Mouse (Mus musculus) forelimb bud, embryonic 11.5 days (tissue): ENCODE measurements around the gene Cldn7.
A peak's percentile ranks its signal among the peaks of the same experiment; 100 is the strongest.
"Not testable (repeated sequence)": the region's sequence is repeated elsewhere in the genome, so short reads cannot be mapped to it uniquely, and the experiment has no call there.

Source experiments
- DNase-seq: peaks from one replicate; pipeline ENCODE4 v3.0.0-alpha.2; 2012; ENCODE audit warnings: low read depth, low spot score

Cldn7 gene

GRCm38 (mm10) chr11:69955618-69956017 lies 9.0 kb upstream of the Cldn7 start:
- DNase-seq, result not testable (repeated sequence)

DNA sequence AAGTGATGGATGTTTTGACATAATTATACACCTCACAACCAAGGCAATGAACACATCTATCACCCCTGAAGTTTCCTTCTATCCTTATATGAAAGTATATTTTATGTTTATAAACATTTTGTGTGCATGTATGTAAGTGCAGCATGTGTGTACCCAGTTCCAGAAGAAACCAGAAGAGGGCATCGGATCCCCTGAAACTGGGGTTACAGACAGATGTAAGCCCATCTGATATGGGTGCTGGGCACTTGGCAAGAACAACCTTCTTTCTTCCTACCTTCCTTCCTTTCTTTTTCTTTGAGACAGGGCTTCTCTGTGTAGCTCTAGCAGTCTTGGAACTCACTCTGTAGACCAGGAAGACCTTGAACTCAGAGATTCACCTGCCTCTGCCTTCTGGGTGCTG lies 8.4 kb upstream of the Cldn7 start:
- DNase-seq, result no peak

DNA sequence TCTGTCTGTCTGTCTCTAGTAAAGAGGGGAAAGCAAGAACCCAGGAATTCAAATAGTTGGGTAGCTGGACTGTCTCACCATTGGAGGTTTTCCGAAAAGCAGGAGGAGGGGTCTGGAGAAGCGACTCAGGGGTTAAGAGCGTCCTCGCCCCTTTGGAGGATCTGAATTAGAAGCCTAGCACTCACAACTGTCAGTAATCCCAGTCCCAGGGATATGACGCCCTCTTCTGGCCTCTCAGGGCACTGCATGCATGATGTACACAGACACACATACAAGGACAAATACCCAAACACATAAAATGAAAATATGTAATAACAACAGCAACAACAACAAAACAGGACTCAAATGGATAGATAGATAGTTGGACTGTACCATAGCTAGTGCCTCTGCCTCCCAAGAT lies 4.0 kb upstream of the Cldn7 start:
- no peak for DNase-seq

GRCm38 (mm10) chr11:69961841-69962240 lies 2.7 kb upstream of the Cldn7 start:
- DNase-seq, result no peak

DNA sequence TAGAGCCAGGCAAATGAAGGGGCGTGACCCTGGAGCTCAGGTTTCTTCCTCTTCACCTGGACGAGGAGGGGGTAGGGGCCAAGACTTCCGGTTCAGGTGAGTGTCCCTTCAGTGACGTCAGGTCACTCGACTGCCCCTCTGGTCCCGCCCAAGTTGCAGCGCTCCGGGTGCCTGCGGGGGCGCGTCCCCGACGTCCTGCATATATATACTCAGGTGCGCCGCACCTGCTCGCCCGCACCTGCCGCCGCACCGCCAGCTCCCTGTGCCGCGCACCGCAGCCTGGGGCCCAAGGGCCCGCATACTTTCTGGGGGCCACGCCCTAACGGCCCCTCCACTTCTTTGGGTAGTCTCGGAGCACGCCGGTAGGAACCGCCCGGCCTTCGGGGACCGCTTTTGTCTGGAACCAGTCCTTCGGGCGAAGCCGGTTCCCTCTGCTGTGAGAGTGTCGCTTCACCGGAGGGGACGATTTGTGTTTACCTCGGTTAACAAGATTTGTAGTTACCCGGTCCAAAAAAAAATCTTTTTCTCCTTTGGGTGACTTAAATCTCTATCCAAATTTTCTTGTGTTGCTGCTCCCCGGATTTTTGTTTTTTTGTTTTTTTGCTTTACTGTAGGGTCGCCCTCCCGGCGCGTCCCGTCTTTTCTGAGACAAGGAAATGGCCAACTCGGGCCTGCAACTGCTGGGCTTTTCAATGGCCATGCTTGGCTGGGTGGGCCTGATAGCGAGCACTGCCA lies 859 bp downstream of the Cldn7 start:
- DNase-seq, result no peak

- no peak for DNase-seq
Observed at GRCm38 (mm10) chr11:69966006-69966859, 1.7 kb downstream of the Cldn7 start.

- DNase-seq, result no peak
Observed at GRCm38 (mm10) chr11:69966860-69967517, 2.4 kb downstream of the Cldn7 start.

GRCm38 (mm10) chr11:69968793-69969192 lies 4.2 kb downstream of the Cldn7 start:
- DNase-seq, result no peak

GRCm38 (mm10) chr11:69970222-69970621 lies 5.6 kb downstream of the Cldn7 start:
- no peak for DNase-seq

DNA sequence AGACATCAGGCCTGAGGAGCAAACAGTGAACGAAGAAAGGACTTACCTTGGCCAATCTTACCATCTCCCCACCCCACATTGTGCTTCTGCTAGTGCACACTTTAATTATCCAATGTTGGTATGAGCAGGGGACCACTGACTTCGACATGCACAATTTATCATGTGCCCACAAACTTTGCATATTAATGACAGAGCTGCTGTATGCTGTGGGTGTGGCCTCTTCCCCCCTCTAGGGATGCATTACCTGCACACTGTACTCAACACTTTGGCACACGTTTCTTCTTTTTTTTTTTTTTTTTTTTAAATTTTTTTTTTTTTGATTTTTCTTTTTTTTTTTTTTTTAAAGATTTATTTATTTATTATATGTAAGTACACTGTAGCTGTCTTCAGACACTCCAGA lies 6.2 kb downstream of the Cldn7 start:
- DNase-seq, result no peak

DNA sequence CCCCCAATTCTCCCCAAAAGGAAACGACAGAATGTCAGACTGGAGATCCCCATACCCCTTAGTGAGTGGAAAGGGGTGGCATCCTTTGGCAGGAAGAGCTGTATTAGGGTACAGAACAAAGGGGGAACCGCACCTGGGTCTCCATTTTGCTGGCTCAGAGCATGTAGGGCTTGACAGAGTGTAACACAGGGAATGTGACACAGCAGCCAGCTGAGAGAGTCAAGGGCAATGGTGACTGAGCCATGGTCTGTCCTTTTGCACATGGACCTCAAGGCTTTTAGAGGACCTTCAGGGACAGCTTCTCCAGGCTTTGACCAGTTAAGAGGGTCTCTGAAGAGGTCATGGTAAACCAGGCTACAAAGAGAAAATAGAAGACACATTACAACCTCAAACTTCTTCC lies 10.3 kb downstream of the Cldn7 start:
- DNase-seq, result no peak

- no peak for DNase-seq
Observed at GRCm38 (mm10) chr11:69976271-69976670, 11.7 kb downstream of the Cldn7 start.

DNA sequence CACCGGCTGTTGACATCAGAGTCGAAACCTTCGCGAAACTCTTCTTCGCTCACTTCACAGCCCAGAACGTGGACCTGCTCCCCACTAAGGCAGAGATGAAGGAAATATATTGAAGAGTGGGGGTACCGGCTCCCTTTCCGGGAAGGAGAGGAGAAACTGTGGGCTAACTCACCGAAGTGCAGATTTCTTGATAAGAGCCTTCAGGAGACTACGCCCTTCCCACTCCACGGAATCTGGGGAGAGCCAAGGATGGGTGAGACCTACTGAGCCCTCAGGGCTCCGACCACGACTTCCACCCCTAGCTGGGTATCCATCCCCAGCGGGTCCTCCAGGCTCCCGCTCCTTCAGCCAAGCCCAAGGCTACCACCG lies 15.2 kb downstream of the Cldn7 start:
- no peak for DNase-seq

- peak; percentile 100 for DNase-seq
Observed at GRCm38 (mm10) chr11:69980196-69981140, 15.9 kb downstream of the Cldn7 start.

- no peak for DNase-seq
Observed at GRCm38 (mm10) chr11:69981141-69981762, 16.7 kb downstream of the Cldn7 start, which contains the start of gene Ctdnep1. TSS of gene Ctdnep1 (plus strand) at chr11:69981156.

DNA sequence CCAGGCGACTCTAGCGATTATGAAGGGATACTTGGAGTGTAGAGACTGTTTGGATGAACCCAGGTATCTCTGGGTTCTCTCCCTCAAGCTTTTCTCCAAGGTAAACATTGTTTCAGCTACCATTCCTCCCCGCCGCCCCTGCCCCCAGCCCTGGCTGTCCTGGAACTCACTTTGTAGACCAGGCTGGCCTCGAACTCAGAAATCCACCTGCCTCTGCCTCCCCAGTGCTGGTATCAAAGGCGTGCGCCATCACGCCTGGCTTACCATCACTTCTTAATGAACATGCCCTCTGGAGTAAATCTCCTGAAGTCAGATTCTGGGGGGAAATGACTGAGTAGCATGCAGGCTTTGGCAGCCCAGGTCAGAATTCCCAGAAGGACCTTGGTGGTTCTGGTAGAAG lies 17.6 kb downstream of the Cldn7 start, which contains the start of gene Elp5:
Gene Elp5 (minus strand): TSS at position 293 of the 400 bp plus-strand sequence.
- no peak for DNase-seq

GRCm38 (mm10) chr11:69982877-69983276 lies 18.3 kb downstream of the Cldn7 start:
- DNase-seq, result no peak

GRCm38 (mm10) chr11:69983377-69983776 lies 18.8 kb downstream of the Cldn7 start:
- no peak for DNase-seq

DNA sequence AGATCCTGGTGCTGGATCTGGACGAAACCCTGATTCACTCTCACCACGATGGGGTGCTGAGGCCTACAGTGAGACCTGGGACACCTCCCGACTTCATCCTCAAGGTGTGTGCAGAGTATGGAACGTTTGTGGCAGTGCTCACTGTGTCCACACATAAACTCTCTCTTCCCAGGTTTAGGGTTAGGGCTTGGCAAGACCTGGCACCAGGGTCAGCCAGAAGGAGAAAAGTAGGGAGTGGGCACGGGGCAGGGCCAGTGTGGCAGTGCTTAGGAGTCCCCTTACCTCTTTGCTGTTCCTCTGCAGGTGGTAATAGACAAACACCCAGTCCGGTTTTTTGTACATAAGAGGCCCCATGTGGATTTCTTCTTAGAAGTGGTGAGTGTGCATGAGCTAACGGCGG lies 19.9 kb downstream of the Cldn7 start:
- DNase-seq, result no peak

DNA sequence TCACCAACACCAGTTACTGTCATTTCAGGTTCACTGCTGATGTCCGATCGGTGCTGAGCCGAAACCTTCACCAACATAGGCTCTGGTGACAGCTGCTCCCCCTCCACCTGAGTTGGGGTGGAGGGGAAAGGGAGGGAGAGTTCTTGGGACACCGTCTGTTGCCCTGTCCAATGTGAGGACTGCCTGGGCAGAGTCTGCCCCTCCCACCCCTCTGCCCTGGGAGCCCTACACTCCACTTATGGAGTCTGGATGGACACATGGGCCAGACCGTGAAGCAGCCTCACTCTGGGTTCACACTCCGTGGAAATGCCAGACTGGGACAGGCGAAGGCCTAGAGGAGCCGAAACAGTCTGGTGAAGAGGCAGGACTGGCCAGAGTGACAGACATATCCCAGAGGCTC lies 25.4 kb downstream of the Cldn7 start:
- no peak for DNase-seq
